Mouse (Mus musculus) cerebellum, adult 2 months (tissue): ENCODE data around the gene Hcrtr1.

Source experiments
- CTCF ChIP-seq: fragments of 200-500 bp; IDR thresholded peaks from 2 replicates; pipeline ENCODE4 v1.5.1; 2011; ENCODE audit warnings: low read depth, mild to moderate bottlenecking, control low read depth, low read length, moderate library complexity, borderline replicate concordance; ENCODE audit not compliant: insufficient read depth
- POLR2A ChIP-seq: fragments of 200-500 bp; IDR thresholded peaks from 2 replicates; pipeline ENCODE4 v1.6.1; 2011; ENCODE audit warnings: low read length, control low read depth, borderline replicate concordance; ENCODE audit not compliant: insufficient read depth

GRCm38 (mm10) chr4:130175072-130175711 is 36.0 kb upstream of the Hcrtr1 start, which contains the start of gene Tinagl1:
- TF ChIP-seq POLR2A (no peak), CTCF (no peak)
